9 mouse cellular contexts compared by ENCODE assay signal in genomic region chr11:70653345-70654197, GRCm38 (mm10). TPM values are rescaled to one million over a fixed set of nuclear protein-coding genes. Genes with fewer than 3 reads are reported as not detected.
A peak's percentile ranks its signal among the peaks of the same experiment; 100 is the strongest.
DNase-seq lines count a peak whose midpoint lies in the region; ATAC-seq lines count a peak whose summit lies in the region.
"Had no signal": no experiment of that assay in that cellular context is flagged by ENCODE, and none has a peak within 500 bp of the region (broad histone marks: within the 10 kb centered on the region; RNA-seq: fewer than 3 reads in every experiment).

No protein-coding gene starts in this region.

- no peaks in the 10 kb centered on the region for H3K9me3 ChIP-seq in embryonic facial prominence, embryonic 15.5 days (replicated peaks)
- H3K9me3 ChIP-seq in heart, embryonic 15.5 days (replicated peaks), result no peaks in the 10 kb centered on the region

- ATAC-seq in embryonic facial prominence, embryonic 15.5 days (ENCODE audit: insufficient number of reproducible peaks, low FRiP score, low TSS enrichment, low read depth), result peak; percentile 40; the same call in 1 of the 2 replicates
- ATAC-seq in heart, embryonic 15.5 days (replicated peaks; ENCODE audit: insufficient number of reproducible peaks, insufficient read depth, low FRiP score, low read depth), result peak; percentile 27

- peak overlapping the region; percentile 99 for H3K27ac ChIP-seq in embryonic facial prominence, embryonic 15.5 days (replicated peaks)
- H3K27ac ChIP-seq in heart, embryonic 15.5 days, result peak overlapping the region; percentile 99

- WGBS in embryonic facial prominence, embryonic 15.5 days, result under 1% methylated on average over 63 of the region's 63 CpGs
- WGBS in heart, embryonic 15.5 days, result under 1% methylated on average over 60 of the region's 63 CpGs

- DNase-seq in ES-CJ7 (ENCODE audit: low read depth, low spot score), result peak; percentile 70
- DNase-seq in adrenal gland, postnatal 25 days, result peak; percentile 77
- DNase-seq in kidney, postnatal 25 days, result peak; percentile 63 to 84
- DNase-seq in lung, postnatal 4 days, result peak; percentile 82 to 85
- DNase-seq in retina, postnatal 1 day, result peak; percentile 89
- DNase-seq in urinary bladder, postnatal 36 days (ENCODE audit: low spot score in 2 of 2), result peak; percentile 56 to 65

- peaks cover 36% of the 10 kb centered on the region for H3K36me3 ChIP-seq in embryonic facial prominence, embryonic 15.5 days
- H3K36me3 ChIP-seq in heart, embryonic 15.5 days, result peaks cover 37% of the 10 kb centered on the region

- H3K9ac ChIP-seq in embryonic facial prominence, embryonic 15.5 days, result peak overlapping the region; percentile 99
- H3K9ac ChIP-seq in heart, embryonic 15.5 days, result peak overlapping the region; percentile 100

- H3K4me1 ChIP-seq in embryonic facial prominence, embryonic 15.5 days, result peaks cover 70% of the 10 kb centered on the region
- peaks cover 74% of the 10 kb centered on the region for H3K4me1 ChIP-seq in heart, embryonic 15.5 days (replicated peaks)

- no peaks in the 10 kb centered on the region for H3K27me3 ChIP-seq in embryonic facial prominence, embryonic 15.5 days
- H3K27me3 ChIP-seq in heart, embryonic 15.5 days, result no peaks in the 10 kb centered on the region

- peak overlapping the region; percentile 100 for H3K4me3 ChIP-seq in embryonic facial prominence, embryonic 15.5 days (replicated peaks)
- H3K4me3 ChIP-seq in heart, embryonic 15.5 days, result peak overlapping the region; percentile 98

- H3K4me2 ChIP-seq in embryonic facial prominence, embryonic 15.5 days (replicated peaks), result peak overlapping the region; percentile 91
- peak overlapping the region; percentile 93 for H3K4me2 ChIP-seq in heart, embryonic 15.5 days

RNA-seq across cellular contexts. Expression of gene Pfn1, which starts 0.9 kb away (rescaled TPM):
- total RNA-seq in adrenal gland, postnatal 25 days (2021), result 922 and 959 TPM in 2 replicates
- 1,669 and 1,769 TPM in 2 replicates for polyA plus RNA-seq in embryonic facial prominence, embryonic 15.5 days (2015; fragmentation: Nextera tagmentation; extraction: Ambion mirVana)
- 1,318 and 1,359 TPM in 2 replicates for polyA plus RNA-seq in heart, embryonic 15.5 days (2015; fragmentation: Nextera tagmentation; extraction: Ambion mirVana)

RNA-seq across cellular contexts. Expression of gene Eno3, which starts 3.4 kb away (rescaled TPM):
- 17.9 and 28.3 TPM in 2 replicates for total RNA-seq in adrenal gland, postnatal 25 days (2021)
- 81.9 and 112 TPM in 2 replicates for polyA plus RNA-seq in embryonic facial prominence, embryonic 15.5 days (2015; fragmentation: Nextera tagmentation; extraction: Ambion mirVana)
- 389 and 492 TPM in 2 replicates for polyA plus RNA-seq in heart, embryonic 15.5 days (2015; fragmentation: Nextera tagmentation; extraction: Ambion mirVana)

RNA-seq across cellular contexts. Expression of gene Slc25a11, which starts 6.3 kb away (rescaled TPM):
- 122 and 146 TPM in 2 replicates for total RNA-seq in adrenal gland, postnatal 25 days (2021)
- 171 and 176 TPM in 2 replicates for polyA plus RNA-seq in embryonic facial prominence, embryonic 15.5 days (2015; fragmentation: Nextera tagmentation; extraction: Ambion mirVana)
- polyA plus RNA-seq in heart, embryonic 15.5 days (2015; fragmentation: Nextera tagmentation; extraction: Ambion mirVana), result 279 TPM in 2 replicates

RNA-seq across cellular contexts. Expression of gene Rnf167, which starts 6.5 kb away (rescaled TPM):
- 92.7 and 106 TPM in 2 replicates for total RNA-seq in adrenal gland, postnatal 25 days (2021)
- polyA plus RNA-seq in embryonic facial prominence, embryonic 15.5 days (2015; fragmentation: Nextera tagmentation; extraction: Ambion mirVana), result 129 and 147 TPM in 2 replicates
- polyA plus RNA-seq in heart, embryonic 15.5 days (2015; fragmentation: Nextera tagmentation; extraction: Ambion mirVana), result 75.1 and 81.2 TPM in 2 replicates

RNA-seq across cellular contexts. Expression of gene Gp1ba, which starts 14.6 kb away (rescaled TPM):
- total RNA-seq in adrenal gland, postnatal 25 days (2021), result not detected in 2 replicates
- polyA plus RNA-seq in embryonic facial prominence, embryonic 15.5 days (2015; fragmentation: Nextera tagmentation; extraction: Ambion mirVana), result 0.23 and 0.32 TPM in 2 replicates
- polyA plus RNA-seq in heart, embryonic 15.5 days (2015; fragmentation: Nextera tagmentation; extraction: Ambion mirVana), result 0.62 and 0.67 TPM in 2 replicates
- total RNA-seq: left cerebral cortex, postnatal 10 days had no signal

Comparison
In these comparisons a context has a peak if more than half of its experiments do, and no peak if none do; other contexts are left out.
1. Peak in every context shown above with its lines: DNase-seq, ATAC-seq, H3K4me3 ChIP-seq and H3K27ac ChIP-seq.